Mouse (Mus musculus) G1E (cell line): ENCODE measurements around the gene Sdc4. TPM values are rescaled to one million over a fixed set of nuclear protein-coding genes. Genes with fewer than 3 reads are reported as not detected.

Experiments used
- ATAC-seq: 2 replicates; pipeline ENCODE4 v1.8.0; 2016; ENCODE audit warnings: mild to moderate bottlenecking; ENCODE audit not compliant: insufficient number of reproducible peaks, poor library complexity, low FRiP score, severe bottlenecking; ENCODE audit errors: extremely low read depth
- DNase-seq: peaks from one replicate; pipeline ENCODE4 v3.0.0; 2012; ENCODE audit warnings: low spot score
- H3K27me3 ChIP-seq: 2 replicates; pipeline ENCODE4 v1.6.1; 2012; ENCODE audit warnings: mild to moderate bottlenecking, low read length, inconsistent platforms; ENCODE audit not compliant: insufficient read depth
- H3K36me3 ChIP-seq: replicated peaks from 2 replicates; pipeline ENCODE3; 2012; ENCODE audit warnings: mild to moderate bottlenecking, inconsistent platforms
- H3K4me1 ChIP-seq: 2 replicates; pipeline ENCODE4 v1.6.1; 2012; ENCODE audit warnings: low read depth, low read length, inconsistent platforms, mixed read lengths; ENCODE audit not compliant: insufficient read depth
- H3K4me3 ChIP-seq: 2 replicates; pipeline ENCODE4 v1.5.1; 2012; ENCODE audit warnings: low read depth, mild to moderate bottlenecking, inconsistent platforms, low read length, moderate library complexity, mixed read lengths
- H3K9me3 ChIP-seq: replicated peaks from 2 replicates; pipeline ENCODE4 v1.6.1; 2012; ENCODE audit warnings: inconsistent platforms
- CTCF ChIP-seq: IDR thresholded peaks from 2 replicates; pipeline ENCODE4 v1.5.1; 2012; ENCODE audit warnings: low read depth, low read length, inconsistent platforms, mixed read lengths
- GATA1 ChIP-seq: IDR thresholded peaks from 2 replicates; pipeline ENCODE4 v1.6.1; 2012; ENCODE audit warnings: borderline replicate concordance, low read length, inconsistent platforms, mixed read lengths
- GATA2 ChIP-seq: IDR thresholded peaks from 2 replicates; pipeline ENCODE4 v1.6.1; 2012; ENCODE audit warnings: low read depth, low read length, inconsistent platforms, borderline replicate concordance
- POLR2AphosphoS5 ChIP-seq: IDR thresholded peaks from 2 replicates; pipeline ENCODE4 v1.6.1; 2012; ENCODE audit warnings: low read depth, low read length, inconsistent platforms; ENCODE audit not compliant: insufficient replicate concordance
- TAL1 ChIP-seq: conservative IDR thresholded peaks from 2 replicates; pipeline ENCODE4 v1.6.1; 2012; ENCODE audit warnings: low read depth, low read length, inconsistent platforms, mixed read lengths
- polyA plus RNA-seq: library from polyadenylated mRNA; stranded (reverse); fragments of >175 nt; gene quantifications from 2 replicates; pipeline ENCODE4 v1.2.3, GENCODE M21; 2012
- total RNA-seq, 2 experiments: library from RNA; stranded (forward) in 1 of 2; stranded (reverse) in 1 of 2; fragments of 200-1000 nt in 1 of 2; fragments of >200 nt in 1 of 2; fragmentation: Nextera tagmentation in 1 of 2; gene quantifications; 2 replicates each; pipeline ENCODE4 v1.2.3; 2014 to 2017

Gene Sdc4
- total and polyA plus RNA-seq, 3 experiments: 0.11 TPM; not detected in 2

DNA sequence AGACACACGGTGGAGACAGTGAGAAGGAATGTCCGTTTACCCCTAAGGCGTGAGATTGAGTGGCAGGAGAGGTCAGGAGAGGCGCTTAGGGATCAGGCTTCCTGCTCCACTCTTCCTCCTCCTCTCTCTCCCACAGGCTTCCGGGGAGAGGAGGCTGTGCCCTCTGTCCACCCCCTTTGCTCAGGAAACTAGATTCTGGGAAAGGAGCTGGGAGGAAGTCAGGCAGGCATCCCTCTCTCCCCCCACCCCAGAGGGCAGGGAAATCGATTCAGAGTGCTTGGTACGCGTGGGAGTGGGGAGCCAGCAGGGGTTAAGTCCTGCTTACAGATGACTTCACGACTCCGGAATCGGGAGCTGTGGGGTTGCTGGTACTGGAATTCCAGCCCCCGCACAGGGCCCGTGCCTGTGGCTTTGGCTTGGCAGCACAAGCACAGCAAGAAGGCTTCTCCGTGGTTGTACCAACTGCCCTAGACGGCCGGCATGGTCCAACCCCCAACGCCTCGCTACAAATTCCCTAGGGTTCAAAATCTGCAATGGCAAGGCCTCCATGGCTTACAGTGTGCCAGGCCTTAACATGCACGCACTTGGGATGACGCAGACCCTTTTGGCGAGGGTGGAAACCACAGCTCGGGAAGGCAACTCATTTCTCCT, 11.0 kb downstream of the Sdc4 start:
- Histone ChIP-seq H3K4me1 (no peaks in the 10 kb centered on the region), H3K4me3 (no peak overlapping the region), H3K36me3 (no peaks in the 10 kb centered on the region), H3K9me3 (no peaks in the 10 kb centered on the region), H3K27me3 (peaks cover 13% of the 10 kb centered on the region)
- DNase-seq: no peak
- TF ChIP-seq TAL1 (no peak), POLR2AphosphoS5 (no peak), GATA1 (no peak), GATA2 (no peak), CTCF (no peak)
- no peak for ATAC-seq

DNA sequence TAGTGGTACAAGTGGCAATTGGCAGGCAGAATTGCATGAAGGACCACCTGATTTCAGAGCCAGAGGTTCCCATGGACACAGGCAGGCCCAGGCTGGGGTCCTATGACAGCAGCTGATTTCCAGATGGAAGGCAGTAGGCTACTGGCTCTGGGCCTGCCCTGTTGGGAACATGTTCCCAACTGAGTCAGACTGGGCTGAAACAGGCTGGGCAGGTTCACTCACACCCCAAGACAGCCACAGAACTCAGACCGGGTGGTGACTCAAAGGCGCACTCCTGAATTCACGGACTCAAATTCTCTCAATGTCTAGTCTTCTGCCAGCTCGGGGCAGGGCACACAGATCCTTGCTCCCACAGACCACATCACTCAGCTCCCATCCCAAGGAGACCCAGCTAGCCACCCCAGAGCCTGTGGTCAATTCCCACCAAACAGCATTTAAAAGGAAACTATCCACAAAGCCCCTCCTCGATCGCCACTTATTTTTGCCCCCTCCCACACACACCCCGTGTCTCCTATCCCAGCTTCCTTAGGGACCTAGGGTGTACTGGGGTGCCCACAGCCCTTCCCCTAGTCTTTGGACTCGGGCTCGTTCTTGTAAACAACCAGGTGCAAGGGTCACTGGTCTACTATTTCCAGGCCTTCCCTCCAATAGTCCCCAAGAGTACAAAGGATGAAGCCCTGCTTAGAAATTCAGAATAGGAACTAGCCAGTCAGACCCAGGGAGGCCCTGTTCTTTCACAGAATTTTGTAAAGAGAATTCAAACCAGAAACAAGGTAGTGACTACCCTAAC, 11.8 kb downstream of the Sdc4 start:
- Histone ChIP-seq H3K9me3 (no peaks in the 10 kb centered on the region), H3K27me3 (peaks cover 12% of the 10 kb centered on the region), H3K4me1 (no peaks in the 10 kb centered on the region), H3K4me3 (no peak overlapping the region), H3K36me3 (no peaks in the 10 kb centered on the region)
- ATAC-seq: no peak
- TF ChIP-seq TAL1 (no peak), GATA2 (no peak), CTCF (no peak), GATA1 (no peak), POLR2AphosphoS5 (no peak)
- DNase-seq: no peak

DNA sequence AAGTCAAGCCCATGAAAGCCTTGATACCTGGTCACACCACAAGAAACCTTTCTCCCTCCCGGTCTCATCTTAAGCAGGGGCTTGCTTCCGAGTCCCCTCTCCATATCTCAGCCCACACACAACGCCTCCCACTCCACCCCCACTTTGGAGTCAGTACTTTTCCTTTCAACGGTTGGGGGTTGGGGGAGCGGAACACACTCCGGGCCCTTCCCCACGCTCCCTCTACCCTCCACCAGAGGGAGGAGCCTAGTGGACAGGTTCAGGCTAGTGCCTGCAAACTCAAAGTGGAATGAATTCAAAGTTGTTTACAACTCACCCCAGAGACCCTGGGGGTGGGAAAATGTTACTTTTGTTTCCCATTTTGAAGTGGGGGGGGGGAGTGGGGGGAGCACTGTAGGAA, 13.0 kb downstream of the Sdc4 start:
- TF ChIP-seq TAL1 (no peak), GATA1 (no peak), POLR2AphosphoS5 (no peak), CTCF (no peak)
- ATAC-seq (no peak), DNase-seq (no peak)
- no peaks in the 10 kb centered on the region for H3K4me1 ChIP-seq
- no peaks in the 10 kb centered on the region for H3K9me3 ChIP-seq
- H3K36me3 ChIP-seq: no peaks in the 10 kb centered on the region
- no peak overlapping the region for H3K4me3 ChIP-seq
- H3K27me3 ChIP-seq: peaks cover 5% of the 10 kb centered on the region

DNA sequence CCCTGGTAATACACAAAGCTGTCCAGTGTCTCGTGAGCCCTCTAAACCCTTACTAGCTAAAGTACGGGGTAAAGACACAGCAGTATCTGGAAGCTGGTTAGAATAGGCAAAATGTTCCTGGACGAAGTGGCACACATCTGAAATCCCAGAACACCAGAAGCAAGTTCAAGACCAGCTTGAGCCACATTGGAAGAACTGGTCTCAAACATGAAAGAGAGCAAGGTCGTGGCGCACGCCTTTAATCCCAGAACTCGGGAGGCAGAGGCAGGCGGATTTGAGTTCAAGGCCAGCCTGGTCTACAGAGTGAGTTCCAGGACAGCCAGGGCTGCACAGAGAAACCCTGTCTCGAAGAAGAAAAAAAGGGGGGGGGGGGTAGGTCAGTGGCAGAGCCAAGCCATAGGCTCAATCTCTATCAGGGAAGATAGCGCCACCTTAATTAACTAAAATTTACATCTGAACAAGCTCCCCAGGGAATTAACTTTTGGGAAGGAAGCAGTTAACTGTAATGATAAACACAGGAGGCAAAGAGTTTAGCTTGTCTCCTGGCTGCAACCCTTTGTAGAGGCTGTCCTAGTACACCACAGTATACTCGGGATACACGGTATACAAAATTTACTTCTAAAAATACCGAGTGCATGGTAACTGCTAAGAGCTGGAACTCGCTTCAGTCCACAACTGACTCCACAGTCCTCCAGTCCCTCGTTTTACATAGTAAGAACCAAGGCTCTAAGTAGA, 13.6 kb downstream of the Sdc4 start:
- no peak for TF ChIP-seq GATA1
- TF ChIP-seq POLR2AphosphoS5: no peak
- no peak for TF ChIP-seq CTCF
- TF ChIP-seq TAL1: no peak
- TF ChIP-seq GATA2: no peak
- no peak for ATAC-seq

DNA sequence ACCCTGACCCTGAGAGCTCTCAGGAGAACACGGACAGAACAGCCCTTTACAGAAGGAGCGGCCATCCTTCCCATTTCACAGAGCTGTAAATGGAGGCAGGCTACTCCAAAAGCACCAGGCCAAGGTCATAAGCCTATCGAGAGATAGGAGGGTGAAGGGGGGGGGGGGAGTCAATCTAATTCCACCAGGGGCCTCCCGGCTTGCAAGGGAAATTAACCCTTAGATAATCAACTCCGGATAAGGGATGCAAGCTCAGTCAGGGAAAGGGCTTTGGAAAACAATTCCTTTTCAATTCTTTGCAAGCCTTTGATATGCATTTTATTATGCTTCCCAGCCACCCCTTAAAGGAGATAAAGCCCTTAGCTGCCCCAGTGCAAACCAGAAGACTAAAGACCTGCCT, 15.2 kb downstream of the Sdc4 start:
- Histone ChIP-seq H3K4me3 (no peak overlapping the region), H3K9me3 (no peaks in the 10 kb centered on the region), H3K4me1 (no peaks in the 10 kb centered on the region), H3K27me3 (peaks cover 4% of the 10 kb centered on the region), H3K36me3 (no peaks in the 10 kb centered on the region)
- no peak for TF ChIP-seq TAL1
- no peak for TF ChIP-seq CTCF
- TF ChIP-seq GATA1: no peak
- no peak for TF ChIP-seq GATA2
- TF ChIP-seq POLR2AphosphoS5: no peak
- DNase-seq (no peak), ATAC-seq (no peak)

More for the DNA sequence above, 13.6 kb downstream of the Sdc4 start:
- Histone ChIP-seq H3K4me3 (no peak overlapping the region), H3K36me3 (no peaks in the 10 kb centered on the region), H3K4me1 (no peaks in the 10 kb centered on the region), H3K27me3 (peaks cover 4% of the 10 kb centered on the region), H3K9me3 (no peaks in the 10 kb centered on the region)
- no peak for DNase-seq

DNA sequence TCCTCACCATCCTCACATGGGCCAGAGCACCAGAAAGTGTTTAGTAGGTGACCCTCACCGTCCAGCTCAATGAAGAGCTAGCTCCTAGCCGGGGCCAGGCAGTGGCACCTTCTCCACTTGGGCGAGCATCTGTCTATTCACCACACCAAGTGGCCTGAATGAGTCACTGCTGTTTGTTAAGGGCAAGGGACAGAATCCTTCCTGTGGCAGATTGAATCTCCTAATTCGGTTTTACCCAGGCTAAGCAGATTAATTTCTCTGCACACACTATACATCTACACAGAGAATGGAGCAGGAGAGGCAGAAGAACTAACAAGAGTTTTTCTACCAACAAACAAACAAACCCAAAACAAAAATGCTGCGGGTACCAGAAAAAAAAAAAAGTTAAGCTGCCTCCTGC, 16.7 kb downstream of the Sdc4 start:
- no peaks in the 10 kb centered on the region for H3K36me3 ChIP-seq
- ATAC-seq: no peak
- TF ChIP-seq GATA1 (no peak), TAL1 (no peak), GATA2 (no peak), CTCF (no peak), POLR2AphosphoS5 (no peak)

More for the DNA sequence above, 16.7 kb downstream of the Sdc4 start:
- H3K4me3 ChIP-seq: no peak overlapping the region
- no peak for DNase-seq
- H3K9me3 ChIP-seq: no peaks in the 10 kb centered on the region
- peaks cover 2% of the 10 kb centered on the region; the same call in 1 of the 2 replicates for H3K27me3 ChIP-seq
- H3K4me1 ChIP-seq: no peaks in the 10 kb centered on the region
